Mouse (Mus musculus) activated CD4-positive, CD25-positive, alpha-beta regulatory T cell, adult 9 weeks (primary cell): Measurements from ENCODE around the gene Nae1. TPM values are rescaled to one million over a fixed set of nuclear protein-coding genes. Genes with fewer than 3 reads are reported as not detected.

ENCODE experiments used
- polyA plus RNA-seq: library from polyadenylated mRNA; unstranded; fragments of 100-300 nt; shearing (Covaris generic); gene quantifications from one replicate; pipeline ENCODE4 v1.2.1, GENCODE M21; 2017

Gene Nae1
- polyA plus RNA-seq, result 92.9 TPM

GRCm38 (mm10) chr8:104533971-104534778 is at the start of gene Nae1, which contains the start of gene Car7:
Nae1 (minus strand) TSS chr8:104534637.
Car7 (plus strand) TSS chr8:104534689.

GRCm38 (mm10) chr8:104509061-104510006 is 25.1 kb downstream of the Nae1 start, which contains the start of gene Terb1:
Terb1 (minus strand) TSS chr8:104509910.

Other genes with a start within 250 kb of the Nae1 start
- not detected for gene Cmtm2a, start 241.5 kb downstream of the Nae1 start, polyA plus RNA-seq
- gene Gm45711, start 224.6 kb downstream of the Nae1 start, polyA plus RNA-seq, result not detected
- not detected for gene Cmtm1, start 224.5 kb downstream of the Nae1 start, polyA plus RNA-seq
- not detected for gene Gm11020, start 213.1 kb downstream of the Nae1 start, polyA plus RNA-seq
- not detected for gene Cmtm2b, start 212.4 kb downstream of the Nae1 start, polyA plus RNA-seq
- 38.3 TPM for gene Cmtm3, start 195.2 kb downstream of the Nae1 start, polyA plus RNA-seq
- 0.20 TPM for gene Cmtm4, start 138.8 kb downstream of the Nae1 start, polyA plus RNA-seq
- gene Dync1li2, start 91.6 kb downstream of the Nae1 start, polyA plus RNA-seq, result 41.9 TPM
- gene Terb1, start 24.7 kb downstream of the Nae1 start, polyA plus RNA-seq, result 0.10 TPM
- 2.7 TPM for gene Car7, start 52 bp upstream of the Nae1 start, polyA plus RNA-seq
- 6.7 TPM for gene Pdp2, start 56.8 kb upstream of the Nae1 start, polyA plus RNA-seq
- not detected for gene Cdh16, start 89.8 kb upstream of the Nae1 start, polyA plus RNA-seq
- gene Rrad, start 96.7 kb upstream of the Nae1 start, polyA plus RNA-seq, result 32.8 TPM
- gene Ciao2b, start 107.3 kb upstream of the Nae1 start, polyA plus RNA-seq, result 153 TPM
- gene Ces2a, start 199.4 kb upstream of the Nae1 start, polyA plus RNA-seq, result not detected